Mouse (Mus musculus): ENCODE measurements around the gene Cideb. TPM values are rescaled to one million over a fixed set of nuclear protein-coding genes. Genes with fewer than 3 reads are reported as not detected.

Cideb gene
- 118 and 152 TPM in 2 replicates for polyA plus RNA-seq (2015; fragmentation: Nextera tagmentation; extraction: Ambion mirVana)

- ATAC-seq: peak; percentile 81
- Histone ChIP-seq H3K4me1 (ENCODE audit: control insufficient read depth, insufficient read depth, low read length) (peaks cover 19% of the 10 kb centered on the region), H3K4me3 (ENCODE audit: low read length) (peak within 1 kb of the TSS; percentile 37), H3K36me3 (ENCODE audit: control insufficient read depth, insufficient read depth, low read length) (peaks cover 14% of the 10 kb centered on the region), H3K27me3 (replicated peaks; ENCODE audit: control insufficient read depth, insufficient read depth, low read length) (peaks cover 12% of the 10 kb centered on the region), H3K27ac (ENCODE audit: low read length) (peak within 1 kb of the TSS; percentile 88), H3K4me2 (ENCODE audit: low read depth, low read length) (peak within 1 kb of the TSS; percentile 40), H3K9ac (ENCODE audit: low read depth, low read length) (peak within 1 kb of the TSS; percentile 55), H3K9me3 (ENCODE audit: control insufficient read depth, low read length) (no peaks in the 10 kb centered on the region)
- 12% methylated on average over 8 of the region's 8 CpGs for WGBS
Measured at GRCm38 (mm10) chr14:55758363-55758784, at the start of gene Cideb. Cideb (minus strand) TSS chr14:55758458.

- H3K4me3 ChIP-seq (ENCODE audit: low read length): no peak overlapping the region
- peak; percentile 99 for ATAC-seq
- H3K9me3 ChIP-seq (ENCODE audit: control insufficient read depth, low read length): no peaks in the 10 kb centered on the region
- H3K4me1 ChIP-seq (ENCODE audit: control insufficient read depth, insufficient read depth, low read length): no peaks in the 10 kb centered on the region; the same call in 1 of the 2 replicates
- H3K36me3 ChIP-seq (ENCODE audit: control insufficient read depth, insufficient read depth, low read length): no peaks in the 10 kb centered on the region
- H3K27ac ChIP-seq (ENCODE audit: low read length): peak overlapping the region; percentile 89
- no peak overlapping the region for H3K9ac ChIP-seq (ENCODE audit: low read depth, low read length)
- WGBS: 65% methylated on average over 15 of the region's 15 CpGs
- no peaks in the 10 kb centered on the region for H3K27me3 ChIP-seq (replicated peaks; ENCODE audit: control insufficient read depth, insufficient read depth, low read length)
- H3K4me2 ChIP-seq (ENCODE audit: low read depth, low read length): no peak overlapping the region
Measured at GRCm38 (mm10) chr14:55795380-55796163, 37.3 kb upstream of the Cideb start.

- Histone ChIP-seq H3K9me3 (ENCODE audit: control insufficient read depth, low read length) (no peaks in the 10 kb centered on the region), H3K36me3 (ENCODE audit: control insufficient read depth, insufficient read depth, low read length) (no peaks in the 10 kb centered on the region), H3K4me1 (ENCODE audit: control insufficient read depth, insufficient read depth, low read length) (no peaks in the 10 kb centered on the region; the same call in 1 of the 2 replicates), H3K27ac (ENCODE audit: low read length) (no peak overlapping the region), H3K4me2 (ENCODE audit: low read depth, low read length) (no peak overlapping the region), H3K27me3 (replicated peaks; ENCODE audit: control insufficient read depth, insufficient read depth, low read length) (no peaks in the 10 kb centered on the region), H3K4me3 (ENCODE audit: low read length) (no peak overlapping the region), H3K9ac (ENCODE audit: low read depth, low read length) (no peak overlapping the region)
- ATAC-seq: no peak
- 69% methylated on average over 2 of the region's 2 CpGs for WGBS
Measured at GRCm38 (mm10) chr14:55793946-55794345, 35.7 kb upstream of the Cideb start.

GRCm38 (mm10) chr14:55793461-55793860 lies 35.2 kb upstream of the Cideb start:
- Histone ChIP-seq H3K4me2 (ENCODE audit: low read depth, low read length) (no peak overlapping the region), H3K9ac (ENCODE audit: low read depth, low read length) (no peak overlapping the region), H3K36me3 (ENCODE audit: control insufficient read depth, insufficient read depth, low read length) (no peaks in the 10 kb centered on the region), H3K27me3 (replicated peaks; ENCODE audit: control insufficient read depth, insufficient read depth, low read length) (no peaks in the 10 kb centered on the region), H3K27ac (ENCODE audit: low read length) (no peak overlapping the region), H3K4me3 (ENCODE audit: low read length) (no peak overlapping the region), H3K9me3 (ENCODE audit: control insufficient read depth, low read length) (no peaks in the 10 kb centered on the region), H3K4me1 (ENCODE audit: control insufficient read depth, insufficient read depth, low read length) (no peaks in the 10 kb centered on the region; the same call in 1 of the 2 replicates)
- ATAC-seq: no peak
- WGBS: 65% methylated on average over 2 of the region's 2 CpGs

- no peaks in the 10 kb centered on the region for H3K9me3 ChIP-seq (ENCODE audit: control insufficient read depth, low read length)
- no peak within 1 kb of the TSS for H3K27ac ChIP-seq (ENCODE audit: low read length)
- H3K4me3 ChIP-seq (ENCODE audit: low read length): peak within 1 kb of the TSS; percentile 55
- H3K36me3 ChIP-seq (ENCODE audit: control insufficient read depth, insufficient read depth, low read length): no peaks in the 10 kb centered on the region
- WGBS: 4% methylated on average over 40 of the region's 40 CpGs
- H3K27me3 ChIP-seq (replicated peaks; ENCODE audit: control insufficient read depth, insufficient read depth, low read length): no peaks in the 10 kb centered on the region
- peak within 1 kb of the TSS; percentile 74 for H3K4me2 ChIP-seq (ENCODE audit: low read depth, low read length)
- peaks cover 6% of the 10 kb centered on the region for H3K4me1 ChIP-seq (ENCODE audit: control insufficient read depth, insufficient read depth, low read length)
- ATAC-seq: peak; percentile 77
- peak within 1 kb of the TSS; percentile 62 for H3K9ac ChIP-seq (ENCODE audit: low read depth, low read length)
Measured at GRCm38 (mm10) chr14:55788256-55789050, 30.2 kb upstream of the Cideb start, which contains the start of gene Ripk3. Ripk3 (minus strand) TSS chr14:55788865.

- no peaks in the 10 kb centered on the region for H3K27me3 ChIP-seq (replicated peaks; ENCODE audit: control insufficient read depth, insufficient read depth, low read length)
- peak overlapping the region; percentile 74 for H3K4me2 ChIP-seq (ENCODE audit: low read depth, low read length)
- peaks cover 8% of the 10 kb centered on the region for H3K4me1 ChIP-seq (ENCODE audit: control insufficient read depth, insufficient read depth, low read length)
- H3K9ac ChIP-seq (ENCODE audit: low read depth, low read length): peak overlapping the region; percentile 62; the same call in 1 of the 2 replicates
- ATAC-seq: no peak
- no peak overlapping the region for H3K27ac ChIP-seq (ENCODE audit: low read length)
- 45% methylated on average over 11 of the region's 11 CpGs for WGBS
- H3K36me3 ChIP-seq (ENCODE audit: control insufficient read depth, insufficient read depth, low read length): no peaks in the 10 kb centered on the region
- no peaks in the 10 kb centered on the region for H3K9me3 ChIP-seq (ENCODE audit: control insufficient read depth, low read length)
- H3K4me3 ChIP-seq (ENCODE audit: low read length): peak overlapping the region; percentile 55
Measured at GRCm38 (mm10) chr14:55787731-55788130, 29.5 kb upstream of the Cideb start.

- H3K9ac ChIP-seq (ENCODE audit: low read depth, low read length): no peak overlapping the region
- peaks cover 17% of the 10 kb centered on the region for H3K4me1 ChIP-seq (ENCODE audit: control insufficient read depth, insufficient read depth, low read length)
- H3K27me3 ChIP-seq (replicated peaks; ENCODE audit: control insufficient read depth, insufficient read depth, low read length): no peaks in the 10 kb centered on the region
- no peaks in the 10 kb centered on the region for H3K36me3 ChIP-seq (ENCODE audit: control insufficient read depth, insufficient read depth, low read length)
- H3K4me3 ChIP-seq (ENCODE audit: low read length): no peak overlapping the region
- no peaks in the 10 kb centered on the region for H3K9me3 ChIP-seq (ENCODE audit: control insufficient read depth, low read length)
- ATAC-seq: no peak
- WGBS: 44% methylated on average over 6 of the region's 6 CpGs
- H3K27ac ChIP-seq (ENCODE audit: low read length): no peak overlapping the region
- no peak overlapping the region for H3K4me2 ChIP-seq (ENCODE audit: low read depth, low read length)
Measured at GRCm38 (mm10) chr14:55785195-55785594, 26.9 kb upstream of the Cideb start.

GRCm38 (mm10) chr14:55783958-55784235 lies 25.6 kb upstream of the Cideb start, which contains the start of gene Adcy4:
Adcy4 (minus strand) TSS chr14:55784095.
- Histone ChIP-seq H3K4me3 (ENCODE audit: low read length) (peak within 1 kb of the TSS; percentile 48), H3K27me3 (replicated peaks; ENCODE audit: control insufficient read depth, insufficient read depth, low read length) (no peaks in the 10 kb centered on the region), H3K9ac (ENCODE audit: low read depth, low read length) (peak within 1 kb of the TSS; percentile 67), H3K36me3 (ENCODE audit: control insufficient read depth, insufficient read depth, low read length) (no peaks in the 10 kb centered on the region), H3K9me3 (ENCODE audit: control insufficient read depth, low read length) (no peaks in the 10 kb centered on the region), H3K4me2 (ENCODE audit: low read depth, low read length) (peak within 1 kb of the TSS; percentile 60), H3K4me1 (ENCODE audit: control insufficient read depth, insufficient read depth, low read length) (peaks cover 17% of the 10 kb centered on the region), H3K27ac (ENCODE audit: low read length) (peak within 1 kb of the TSS; percentile 69)
- WGBS: 15% methylated on average over 13 of the region's 13 CpGs
- ATAC-seq: no peak

- Histone ChIP-seq H3K9me3 (ENCODE audit: control insufficient read depth, low read length) (no peaks in the 10 kb centered on the region), H3K9ac (ENCODE audit: low read depth, low read length) (peak overlapping the region; percentile 67), H3K4me3 (ENCODE audit: low read length) (peak overlapping the region; percentile 48), H3K36me3 (ENCODE audit: control insufficient read depth, insufficient read depth, low read length) (no peaks in the 10 kb centered on the region), H3K4me1 (ENCODE audit: control insufficient read depth, insufficient read depth, low read length) (peaks cover 17% of the 10 kb centered on the region), H3K27ac (ENCODE audit: low read length) (peak overlapping the region; percentile 69), H3K4me2 (ENCODE audit: low read depth, low read length) (peak overlapping the region; percentile 60), H3K27me3 (replicated peaks; ENCODE audit: control insufficient read depth, insufficient read depth, low read length) (no peaks in the 10 kb centered on the region)
- ATAC-seq: peak; percentile 35
- 9% methylated on average over 31 of the region's 31 CpGs for WGBS
Measured at GRCm38 (mm10) chr14:55783171-55783957, 25.1 kb upstream of the Cideb start.
